ENCODE assay signal across 9 mouse cellular contexts in the genomic region with DNA sequence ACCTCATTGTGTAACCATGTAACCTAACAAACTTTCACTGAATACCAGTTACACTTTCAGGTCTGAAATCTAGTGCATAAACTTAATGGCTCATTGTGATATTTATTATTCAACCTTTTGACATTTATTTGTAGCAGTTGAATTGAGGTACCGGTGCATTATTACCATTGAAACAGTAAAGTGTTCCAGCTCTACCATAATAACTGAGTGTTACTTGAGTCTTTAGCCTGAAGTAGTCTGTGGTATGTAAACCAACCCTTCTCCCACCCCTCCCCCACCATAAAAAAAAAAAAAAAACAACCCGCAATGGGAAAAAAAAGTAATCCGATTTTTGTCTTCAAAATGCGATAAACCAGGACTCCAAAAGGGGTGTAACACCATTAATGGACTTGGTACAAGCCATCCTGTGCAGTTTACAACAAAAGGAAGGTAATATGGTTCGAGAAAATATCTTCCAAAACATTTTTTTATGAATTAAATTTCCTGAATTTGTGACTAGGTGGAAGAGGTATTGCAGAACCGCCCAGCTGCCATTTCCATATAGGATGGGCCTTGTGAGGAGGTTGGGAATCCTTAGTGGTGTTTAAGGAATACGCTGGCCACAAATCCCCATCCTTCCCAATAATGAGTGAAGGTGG. TPM values are rescaled to one million over a fixed set of nuclear protein-coding genes. Genes with fewer than 3 reads are reported as not detected.
DNase-seq lines count a peak whose midpoint lies in the region; ATAC-seq lines count a peak whose summit lies in the region.
"Had no signal": no experiment of that assay in that cellular context is flagged by ENCODE, and none has a peak within 500 bp of the region (broad histone marks: within the 10 kb centered on the region; RNA-seq: fewer than 3 reads in every experiment).

No protein-coding gene starts in this region.

- peak overlapping the region; percentile 77 for H3K4me2 ChIP-seq in kidney, embryonic 15.5 days
- H3K4me2 ChIP-seq in embryonic facial prominence, embryonic 12.5 days (replicated peaks): peak overlapping the region; percentile 79
- peak overlapping the region; percentile 95 for H3K4me2 ChIP-seq in hindbrain, embryonic 14.5 days (replicated peaks)
- H3K4me2 ChIP-seq in midbrain, embryonic 14.5 days (ENCODE audit: low read length): peak overlapping the region; percentile 95

- H3K27ac ChIP-seq in kidney, embryonic 15.5 days: peak overlapping the region; percentile 99
- peak overlapping the region; percentile 100 for H3K27ac ChIP-seq in embryonic facial prominence, embryonic 12.5 days
- peak overlapping the region; percentile 100 for H3K27ac ChIP-seq in hindbrain, embryonic 14.5 days
- peak overlapping the region; percentile 100 for H3K27ac ChIP-seq in midbrain, embryonic 14.5 days (replicated peaks; ENCODE audit: low read depth, low read length)

- peaks cover 51% of the 10 kb centered on the region for H3K4me1 ChIP-seq in kidney, embryonic 15.5 days
- peaks cover 38% of the 10 kb centered on the region for H3K4me1 ChIP-seq in embryonic facial prominence, embryonic 12.5 days
- peaks cover 51% of the 10 kb centered on the region for H3K4me1 ChIP-seq in hindbrain, embryonic 14.5 days (replicated peaks; ENCODE audit: control insufficient read depth, insufficient read depth, low read length)
- peaks cover 51% of the 10 kb centered on the region for H3K4me1 ChIP-seq in midbrain, embryonic 14.5 days (ENCODE audit: control insufficient read depth, insufficient read depth, low read length)

- no peak for DNase-seq in kidney, postnatal 25 days
- no peak for DNase-seq in hindbrain, embryonic 14.5 days (ENCODE audit: low spot score)
- DNase-seq in midbrain, embryonic 14.5 days: peak; percentile 52
- DNase-seq in right cerebral cortex, postnatal 14 days: no peak
- DNase-seq in c-Kit-positive CD71-positive TER-119-positive erythroid progenitor cells, embryonic 14.5 days (ENCODE audit: low spot score): no peak
- no peak for DNase-seq in cerebellum, postnatal 36 days
- DNase-seq: layer of hippocampus, adult 9-11 months had no signal

- H3K4me3 ChIP-seq in kidney, embryonic 15.5 days (replicated peaks): peak overlapping the region; percentile 77
- H3K4me3 ChIP-seq in embryonic facial prominence, embryonic 12.5 days: peak overlapping the region; percentile 91
- H3K4me3 ChIP-seq in hindbrain, embryonic 14.5 days (replicated peaks; ENCODE audit: low read length): peak overlapping the region; percentile 89
- H3K4me3 ChIP-seq in midbrain, embryonic 14.5 days (replicated peaks; ENCODE audit: low read depth, low read length): peak overlapping the region; percentile 95

- 9% methylated on average over 7 of the region's 7 CpGs for WGBS in kidney, embryonic 15.5 days
- 1% methylated on average over 7 of the region's 7 CpGs for WGBS in embryonic facial prominence, embryonic 12.5 days
- 4% methylated on average over 7 of the region's 7 CpGs for WGBS in hindbrain, embryonic 14.5 days
- WGBS in midbrain, embryonic 14.5 days: under 1% methylated on average over 7 of the region's 7 CpGs

- ATAC-seq in kidney, embryonic 15.5 days (replicated peaks; ENCODE audit: low FRiP score): no peak
- no peak for ATAC-seq in embryonic facial prominence, embryonic 12.5 days (ENCODE audit: insufficient number of reproducible peaks, insufficient read depth, low FRiP score, low TSS enrichment)
- no peak for ATAC-seq in hindbrain, embryonic 14.5 days (ENCODE audit: low FRiP score)
- no peak for ATAC-seq in midbrain, embryonic 14.5 days (ENCODE audit: low FRiP score, low TSS enrichment)

- peak overlapping the region; percentile 95 for H3K9ac ChIP-seq in kidney, embryonic 15.5 days
- H3K9ac ChIP-seq in embryonic facial prominence, embryonic 12.5 days: peak overlapping the region; percentile 100
- H3K9ac ChIP-seq in hindbrain, embryonic 14.5 days: peak overlapping the region; percentile 100
- peak overlapping the region; percentile 100 for H3K9ac ChIP-seq in midbrain, embryonic 14.5 days (replicated peaks; ENCODE audit: low read length)

- no peaks in the 10 kb centered on the region for H3K9me3 ChIP-seq in kidney, embryonic 15.5 days (replicated peaks)
- no peaks in the 10 kb centered on the region for H3K9me3 ChIP-seq in embryonic facial prominence, embryonic 12.5 days
- H3K9me3 ChIP-seq in hindbrain, embryonic 14.5 days (ENCODE audit: control insufficient read depth, low read length): no peaks in the 10 kb centered on the region
- no peaks in the 10 kb centered on the region for H3K9me3 ChIP-seq in midbrain, embryonic 14.5 days (ENCODE audit: control insufficient read depth, low read length)

- no peaks in the 10 kb centered on the region for H3K27me3 ChIP-seq in kidney, embryonic 15.5 days
- H3K27me3 ChIP-seq in embryonic facial prominence, embryonic 12.5 days: no peaks in the 10 kb centered on the region
- no peaks in the 10 kb centered on the region for H3K27me3 ChIP-seq in hindbrain, embryonic 14.5 days (ENCODE audit: control insufficient read depth, insufficient read depth, low read length)
- no peaks in the 10 kb centered on the region for H3K27me3 ChIP-seq in midbrain, embryonic 14.5 days (ENCODE audit: control insufficient read depth, insufficient read depth, low read length)

- no peaks in the 10 kb centered on the region for H3K36me3 ChIP-seq in kidney, embryonic 15.5 days
- no peaks in the 10 kb centered on the region for H3K36me3 ChIP-seq in embryonic facial prominence, embryonic 12.5 days
- no peaks in the 10 kb centered on the region for H3K36me3 ChIP-seq in hindbrain, embryonic 14.5 days (replicated peaks; ENCODE audit: control insufficient read depth, insufficient read depth)
- H3K36me3 ChIP-seq in midbrain, embryonic 14.5 days (ENCODE audit: control insufficient read depth, insufficient read depth, low read length): no peaks in the 10 kb centered on the region

RNA-seq across cellular contexts. Expression of gene Skida1, which starts 3.6 kb away (rescaled TPM):
- polyA plus RNA-seq in kidney, embryonic 15.5 days (2015; fragmentation: Nextera tagmentation; extraction: Ambion mirVana): 10.3 and 11.8 TPM in 2 replicates
- polyA plus RNA-seq in embryonic facial prominence, embryonic 12.5 days (2016; fragmentation: Nextera tagmentation; extraction: Ambion mirVana): 14.2 and 14.7 TPM in 2 replicates
- polyA plus RNA-seq in hindbrain, embryonic 14.5 days (2014; fragmentation: Nextera tagmentation; extraction: Ambion mirVana): 4.9 and 5.4 TPM in 2 replicates
- polyA plus RNA-seq in midbrain, embryonic 14.5 days (2014; fragmentation: Nextera tagmentation; extraction: Ambion mirVana): 9.1 and 9.4 TPM in 2 replicates

RNA-seq across cellular contexts. Expression of gene A930004D18Rik, which starts 7.7 kb away (rescaled TPM):
- polyA plus RNA-seq in kidney, embryonic 15.5 days (2015; fragmentation: Nextera tagmentation; extraction: Ambion mirVana): 12.0 and 15.1 TPM in 2 replicates
- polyA plus RNA-seq in embryonic facial prominence, embryonic 12.5 days (2016; fragmentation: Nextera tagmentation; extraction: Ambion mirVana): 16.4 and 18.7 TPM in 2 replicates
- 5.7 and 6.3 TPM in 2 replicates for polyA plus RNA-seq in hindbrain, embryonic 14.5 days (2014; fragmentation: Nextera tagmentation; extraction: Ambion mirVana)
- 7.9 and 9.2 TPM in 2 replicates for polyA plus RNA-seq in midbrain, embryonic 14.5 days (2014; fragmentation: Nextera tagmentation; extraction: Ambion mirVana)

RNA-seq across cellular contexts. Expression of gene Mllt10, which starts 9.8 kb away (rescaled TPM):
- 72.9 and 73.1 TPM in 2 replicates for polyA plus RNA-seq in kidney, embryonic 15.5 days (2015; fragmentation: Nextera tagmentation; extraction: Ambion mirVana)
- polyA plus RNA-seq in embryonic facial prominence, embryonic 12.5 days (2016; fragmentation: Nextera tagmentation; extraction: Ambion mirVana): 69.9 and 73.8 TPM in 2 replicates
- polyA plus RNA-seq in hindbrain, embryonic 14.5 days (2014; fragmentation: Nextera tagmentation; extraction: Ambion mirVana): 26.8 and 33.1 TPM in 2 replicates
- polyA plus RNA-seq in midbrain, embryonic 14.5 days (2014; fragmentation: Nextera tagmentation; extraction: Ambion mirVana): 33.5 and 40.1 TPM in 2 replicates

RNA-seq across cellular contexts. Expression of gene H2al2a, which starts 48.5 kb away (rescaled TPM):
- polyA plus RNA-seq in kidney, embryonic 15.5 days (2015; fragmentation: Nextera tagmentation; extraction: Ambion mirVana): not detected in 2 replicates
- not detected in 2 replicates for polyA plus RNA-seq in embryonic facial prominence, embryonic 12.5 days (2016; fragmentation: Nextera tagmentation; extraction: Ambion mirVana)
- not detected in 2 replicates for polyA plus RNA-seq in hindbrain, embryonic 14.5 days (2014; fragmentation: Nextera tagmentation; extraction: Ambion mirVana)
- polyA plus RNA-seq in midbrain, embryonic 14.5 days (2014; fragmentation: Nextera tagmentation; extraction: Ambion mirVana): not detected in 2 replicates
